Mouse (Mus musculus) mouse trophoblast stem cell (cell line): ENCODE results near the gene Cotl1.

Source experiments
- in situ Hi-C, 2 experiments: fragments of 300-500 bp; cut with MseI, MboI; formaldehyde crosslinking; loops; 2 replicates in 1 of 2; 3 replicates in 1 of 2; pipeline ENCODE4 v1.15.1; 2025

Gene Cotl1

DNA sequence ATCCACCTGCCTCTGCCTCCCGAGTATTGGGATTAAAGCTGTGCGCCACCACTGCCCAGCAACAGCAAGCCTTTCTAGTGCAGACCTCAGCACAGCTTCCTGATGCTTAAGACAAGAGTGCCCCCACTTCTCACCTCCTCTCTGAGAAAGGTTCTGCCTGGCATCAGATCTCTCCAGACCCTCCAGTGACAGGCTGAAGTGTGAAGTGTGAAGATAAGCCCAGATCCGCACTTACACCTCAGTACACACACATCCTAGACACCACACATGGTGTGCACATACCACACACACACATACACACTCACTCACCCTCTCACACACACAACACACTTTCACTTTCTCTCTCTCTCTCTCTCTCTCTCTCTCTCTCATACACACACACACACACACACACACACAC is 53.5 kb downstream of the Cotl1 start:
- in situ Hi-C loops, result no loop called here

DNA sequence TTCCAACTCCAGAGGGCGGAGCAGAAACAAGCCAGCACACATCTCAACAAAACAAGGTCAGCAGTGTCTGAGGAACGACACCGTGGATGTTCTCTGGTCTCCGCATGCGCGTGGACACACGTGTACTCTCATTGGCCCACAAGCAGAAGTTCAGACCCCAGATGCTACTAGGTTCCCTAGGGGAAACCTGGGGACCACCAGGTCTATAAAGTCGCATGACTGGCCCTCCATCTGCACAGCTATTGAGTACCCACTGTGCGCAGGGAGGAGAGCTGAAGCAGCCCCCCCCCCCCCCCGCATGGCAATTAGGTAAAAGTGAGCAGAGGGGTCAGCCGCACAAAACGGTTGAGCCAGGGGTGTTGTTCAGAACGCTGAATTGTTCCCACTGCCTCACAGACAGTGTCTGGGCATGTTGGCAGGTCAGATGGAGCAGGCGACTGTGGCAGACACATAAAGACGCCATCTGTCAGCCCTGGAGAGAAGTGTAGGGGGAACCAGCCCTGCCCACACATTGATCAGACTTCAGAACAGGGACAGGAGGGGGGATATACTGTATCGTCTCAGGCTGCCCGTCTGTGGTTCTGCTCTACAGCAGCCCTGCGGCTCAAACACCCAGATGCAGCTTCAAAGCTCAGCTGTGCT is 54.5 kb downstream of the Cotl1 start:
- in situ Hi-C loops, result no loop called here

DNA sequence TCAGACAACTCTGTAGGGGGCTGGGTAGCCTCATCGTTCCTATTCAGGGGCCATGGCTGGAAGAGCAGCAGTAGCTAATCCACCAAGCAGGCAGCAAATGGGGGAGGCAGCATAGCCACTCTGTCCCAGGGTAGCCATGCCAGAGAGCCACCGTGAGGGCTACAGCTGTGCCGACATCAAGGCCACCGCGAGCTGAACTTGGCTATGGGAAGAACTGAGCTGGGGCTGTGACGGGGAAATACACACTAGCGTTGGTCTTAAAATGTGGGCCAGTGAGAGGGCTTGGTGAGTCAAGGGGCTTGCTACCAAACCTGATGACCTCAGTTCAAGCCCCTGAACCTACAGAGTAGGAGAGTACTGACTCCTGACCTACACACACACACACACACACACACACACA is 55.7 kb downstream of the Cotl1 start:
- in situ Hi-C loops, result loop anchor here (5.0 kb wide), 1 partner anchor 58 kb away; the partner anchor contains the start of gene Cotl1 (in 2 of the 2)

DNA sequence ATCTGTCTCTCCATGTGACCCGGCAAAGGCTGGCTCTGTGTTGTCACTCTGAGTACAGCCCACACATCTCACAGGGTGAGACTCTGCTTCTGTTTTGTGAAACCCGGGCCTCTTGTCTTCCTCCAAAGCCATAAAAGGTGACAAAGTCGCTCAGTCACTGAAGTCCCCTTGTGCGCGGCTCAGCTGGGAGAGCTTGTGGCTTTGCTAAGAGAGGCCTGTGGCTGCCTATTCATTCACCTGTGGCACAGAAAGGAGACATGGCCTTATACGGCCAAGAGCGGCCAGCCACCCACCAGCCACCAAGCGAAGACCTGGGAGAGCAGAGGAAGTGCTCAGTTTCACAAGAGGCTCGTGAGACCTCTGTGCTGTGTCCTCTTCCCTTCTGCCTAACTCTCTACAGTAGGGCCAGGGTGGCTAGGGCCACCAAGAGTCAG is 56.2 kb downstream of the Cotl1 start:
- in situ Hi-C loops, result loop anchor here (5.0 kb wide), 1 partner anchor 58 kb away; the partner anchor contains the start of gene Cotl1 (in 2 of the 2)

DNA sequence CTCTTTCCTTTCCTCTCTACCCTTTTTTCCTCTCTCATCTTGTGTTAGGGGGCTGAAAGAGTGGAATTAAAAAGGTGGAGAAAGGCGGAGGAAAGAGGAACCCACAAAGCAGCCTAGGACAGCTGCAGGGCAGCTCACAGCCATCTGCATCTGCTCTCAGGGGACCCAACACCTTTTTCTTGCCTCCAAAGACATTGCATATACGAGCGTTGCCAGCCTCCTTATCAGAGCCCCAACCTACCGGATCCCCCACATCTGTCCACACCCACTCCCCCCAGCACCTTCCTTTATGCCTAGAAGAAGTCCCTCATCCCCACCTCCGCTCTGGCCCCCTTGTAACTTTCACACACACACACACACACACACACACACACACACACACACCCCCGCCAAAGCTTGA is 56.8 kb downstream of the Cotl1 start:
- in situ Hi-C loops, result loop anchor here (5.0 kb wide), 1 partner anchor 59 kb away; the partner anchor contains the start of gene Cotl1 (in 2 of the 2)

DNA sequence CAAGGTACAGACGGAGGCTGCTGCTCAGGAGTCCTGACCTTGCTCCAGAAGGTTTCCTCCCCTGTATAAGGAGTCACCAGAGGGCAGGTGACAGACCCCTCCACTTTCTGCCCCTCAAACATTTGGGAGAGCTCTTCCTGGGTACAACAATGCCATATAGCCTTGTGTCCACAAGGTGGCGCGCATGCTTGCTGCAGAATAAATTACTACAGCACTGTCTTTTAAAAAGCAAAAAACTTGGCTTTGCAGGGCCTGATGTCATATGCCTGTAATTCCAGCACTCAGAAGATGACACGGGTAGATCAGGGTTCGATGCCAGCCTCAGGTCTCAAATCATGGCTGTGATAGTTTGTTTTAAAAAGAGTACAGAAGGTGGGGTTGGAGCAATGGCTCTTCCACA is 57.6 kb downstream of the Cotl1 start:
- in situ Hi-C loops, result loop anchor here (5.0 kb wide), 1 partner anchor 60 kb away; the partner anchor contains the start of gene Cotl1 (in 2 of the 2)

DNA sequence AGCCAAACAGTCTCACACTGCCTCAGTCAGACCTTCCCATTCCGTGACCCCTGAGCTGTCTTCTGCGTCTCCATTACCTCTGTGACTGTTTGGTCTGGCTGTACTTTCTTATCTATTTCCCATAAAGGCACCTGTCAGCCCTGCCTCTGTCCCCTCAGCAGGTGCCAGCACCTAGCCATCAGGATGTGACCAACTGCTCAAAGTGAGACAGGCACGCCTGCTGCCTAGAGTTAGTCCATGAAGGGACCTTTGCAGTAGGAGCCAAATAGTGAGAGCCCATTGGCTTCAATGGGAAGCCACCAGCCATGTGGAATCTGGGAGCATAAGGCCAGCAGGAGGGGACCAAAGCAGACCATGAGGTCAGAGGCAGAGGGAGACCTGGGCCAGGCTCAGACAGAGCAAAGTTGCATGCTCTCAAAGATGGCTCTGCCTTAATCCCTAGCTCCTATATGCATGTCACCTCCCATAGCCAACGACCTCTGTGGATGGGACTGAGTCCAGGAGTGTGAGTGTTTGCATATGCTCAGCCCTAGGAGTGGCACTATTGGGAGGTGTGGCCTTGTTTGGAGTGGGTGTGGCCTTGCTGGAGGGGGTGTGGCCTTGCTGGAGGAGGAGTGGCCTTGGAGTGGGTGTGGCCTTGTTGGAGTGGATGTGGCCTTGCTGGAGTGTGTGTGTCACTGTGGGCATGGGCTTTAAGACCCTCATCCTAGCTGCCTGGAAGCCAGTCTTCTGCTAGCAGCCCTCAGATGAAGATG is 59.1 kb downstream of the Cotl1 start:
- in situ Hi-C loops, result loop anchor here (5.0 kb wide), 1 partner anchor 61 kb away; the partner anchor contains the start of gene Cotl1 (in 2 of the 2)

DNA sequence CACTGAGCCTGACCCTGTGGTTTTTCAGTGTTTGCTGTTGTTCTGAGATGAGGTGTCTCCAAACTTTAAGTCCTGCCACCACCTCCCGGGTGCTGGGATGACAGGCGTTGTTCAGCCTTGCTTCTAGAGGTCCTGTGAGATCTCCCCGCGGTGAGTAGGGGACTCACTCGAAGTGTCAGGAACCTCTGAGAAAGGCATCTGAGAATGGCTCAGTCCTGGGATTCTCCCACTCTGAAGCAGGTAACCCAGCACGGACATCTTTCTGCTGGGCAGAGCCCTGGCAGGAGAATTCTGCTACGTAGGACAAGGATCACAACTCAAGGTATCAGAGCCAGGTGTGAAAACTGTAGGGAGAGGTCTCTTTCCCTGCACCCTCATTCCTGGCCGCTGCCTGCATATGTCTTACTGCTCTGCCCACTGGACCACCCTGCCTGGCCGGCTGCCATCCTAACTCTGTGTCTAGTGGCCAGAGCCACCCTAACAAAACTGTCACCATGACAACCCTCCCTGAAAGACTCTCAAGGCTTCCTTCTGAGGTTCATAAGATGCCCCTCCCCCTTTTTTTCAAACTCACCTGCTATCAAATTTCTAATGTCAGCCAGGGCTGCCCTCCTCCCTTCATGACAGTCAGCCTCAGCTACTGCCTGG is 59.8 kb downstream of the Cotl1 start:
- in situ Hi-C loops, result loop anchor here (5.0 kb wide), 1 partner anchor 62 kb away; the partner anchor contains the start of gene Cotl1 (in 2 of the 2)

DNA sequence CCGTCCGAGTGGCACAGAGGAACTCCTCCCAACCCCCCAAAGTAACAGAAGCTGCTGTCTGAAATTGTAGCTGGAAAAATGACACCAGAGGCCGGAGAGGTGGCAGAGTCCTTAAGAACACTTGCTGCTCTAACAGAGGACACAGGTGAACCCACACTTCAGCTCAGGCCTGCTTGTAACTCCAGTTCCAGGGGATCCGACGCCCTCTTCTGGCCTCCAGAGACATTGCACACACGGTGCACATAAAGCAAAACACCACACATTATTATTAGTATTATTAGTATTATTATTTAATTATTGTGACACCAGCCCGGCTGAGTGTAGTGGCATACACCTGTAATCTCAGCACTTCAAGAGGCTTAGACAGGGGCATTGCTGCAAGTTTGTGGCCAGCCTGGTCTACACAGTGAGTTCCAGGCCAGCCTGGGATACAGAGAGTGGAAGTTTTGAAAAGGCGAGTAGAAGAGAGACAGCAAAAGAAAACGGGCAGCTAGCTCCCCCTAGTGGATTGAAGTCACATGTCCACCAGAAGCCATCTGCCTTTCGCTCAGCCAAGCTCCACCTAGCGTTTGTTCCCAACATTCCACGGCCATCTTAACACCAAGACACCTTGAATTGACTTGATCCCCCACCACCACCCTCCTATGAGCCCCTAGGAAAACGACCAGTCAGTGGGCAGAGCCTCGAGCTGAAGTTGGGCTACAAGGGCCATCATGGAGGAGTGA is 61.2 kb downstream of the Cotl1 start:
- in situ Hi-C loops, result loop anchor here (5.0 kb wide), 1 partner anchor 92 kb away; no protein-coding TSS in a partner anchor

DNA sequence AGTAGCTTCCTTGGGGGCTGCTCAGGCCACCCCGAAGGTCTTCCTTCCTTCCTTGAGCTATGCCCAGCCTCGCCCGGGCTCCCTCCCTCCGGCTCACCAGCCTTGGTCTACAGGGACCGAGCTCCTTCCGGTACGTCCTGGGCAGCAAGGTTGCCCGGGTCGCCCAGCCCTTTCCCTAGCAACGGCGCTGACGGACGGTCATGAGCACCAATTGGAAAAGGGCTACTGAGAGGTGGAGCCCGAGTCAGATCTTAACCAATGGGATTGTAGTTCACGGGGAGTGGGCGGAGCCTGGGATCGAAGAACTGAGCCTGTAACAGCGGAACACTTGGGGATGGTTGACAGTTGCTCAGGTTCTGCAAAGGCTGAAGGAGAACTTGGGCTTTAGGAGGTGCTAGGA is 62.1 kb downstream of the Cotl1 start, which contains the start of gene Tldc1:
TSS of gene Tldc1 (minus strand) at position 154 of the 400 bp plus-strand sequence.
- in situ Hi-C loops, result loop anchor here (5.0 kb wide), 1 partner anchor 91 kb away; no protein-coding TSS in a partner anchor

DNA sequence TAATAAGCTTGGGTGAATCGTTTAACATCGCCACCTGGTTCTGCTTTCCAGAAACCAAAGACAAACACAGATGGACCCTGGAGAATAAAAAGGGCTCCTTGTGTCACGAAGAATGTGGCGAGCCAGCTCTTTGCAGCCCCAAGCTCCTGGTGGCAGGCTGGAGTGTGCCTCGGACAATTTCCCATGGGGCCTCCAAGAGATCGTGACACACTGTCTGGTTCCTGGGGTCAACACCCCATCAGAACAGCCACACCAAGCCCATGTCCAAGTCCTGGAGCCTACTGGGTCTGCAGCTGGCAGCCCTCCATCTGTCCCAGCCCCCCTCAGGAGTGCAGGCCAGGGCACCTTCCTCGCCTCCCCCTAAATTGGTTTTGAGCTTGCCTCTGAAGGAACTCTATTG is 62.6 kb downstream of the Cotl1 start:
- in situ Hi-C loops, result loop anchor here (5.0 kb wide), 1 partner anchor 90 kb away; no protein-coding TSS in a partner anchor

DNA sequence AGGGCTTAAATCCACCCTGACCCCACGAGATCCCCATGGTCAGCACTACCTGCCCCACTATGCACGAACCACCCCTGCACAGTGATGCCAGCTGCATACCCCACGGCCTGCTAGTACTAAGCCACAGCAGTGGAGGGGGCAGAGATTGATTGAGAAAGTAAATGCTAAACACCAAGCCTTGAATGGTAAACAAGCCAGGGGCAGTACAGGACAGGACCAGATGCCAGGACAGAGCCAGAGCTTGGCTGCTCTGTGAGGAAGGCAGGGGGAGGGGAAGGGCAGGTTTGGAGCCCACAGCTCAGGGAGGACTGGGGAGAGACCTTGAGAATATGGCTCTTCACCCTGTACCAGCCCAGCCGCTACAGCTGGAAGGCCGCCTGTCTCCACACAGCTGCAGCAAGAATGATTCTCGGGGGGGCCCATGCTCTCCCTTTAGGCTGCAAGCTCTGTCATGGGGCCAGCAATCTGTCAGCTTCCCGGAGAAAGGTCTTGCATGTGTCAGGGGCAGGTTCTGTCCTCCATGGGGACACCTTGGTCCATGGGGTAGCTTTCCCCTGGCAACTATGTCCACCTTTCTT is 63.6 kb downstream of the Cotl1 start:
- in situ Hi-C loops, result loop anchor here (5.0 kb wide), 1 partner anchor 89 kb away; no protein-coding TSS in a partner anchor

DNA sequence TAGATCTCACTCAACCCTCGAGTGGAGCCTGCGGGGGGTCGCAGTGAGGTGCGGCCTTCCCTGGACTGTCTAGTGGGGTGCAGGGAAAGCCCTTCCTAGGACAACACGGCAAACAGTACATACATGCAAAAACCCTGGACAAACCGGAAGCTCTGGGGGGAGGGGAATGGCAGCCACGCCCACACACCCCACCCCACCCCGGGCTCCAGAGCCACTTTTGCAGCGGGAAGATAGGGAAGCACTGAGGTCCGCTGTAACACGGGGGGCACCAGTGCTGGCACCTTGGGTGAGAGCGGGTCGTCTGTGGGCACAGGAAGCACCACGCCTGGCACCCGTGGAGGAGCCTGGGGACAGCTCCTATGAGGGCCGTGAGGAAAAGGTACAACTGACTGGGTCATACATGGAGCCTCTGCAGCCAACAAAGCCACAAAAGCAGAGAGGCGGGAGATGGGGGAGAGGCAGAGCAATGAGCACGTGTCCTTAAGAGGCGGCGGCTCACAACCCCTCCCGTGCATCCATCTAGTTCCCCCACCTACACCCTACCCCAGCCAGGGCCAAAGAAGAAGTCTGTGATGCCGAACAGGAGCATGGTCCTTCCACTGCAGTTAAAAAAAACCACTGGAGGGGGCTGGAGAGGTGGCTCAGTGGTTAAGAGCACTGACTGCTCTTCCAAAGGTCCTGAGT is 74.4 kb downstream of the Cotl1 start:
- in situ Hi-C loops, result no loop called here

DNA sequence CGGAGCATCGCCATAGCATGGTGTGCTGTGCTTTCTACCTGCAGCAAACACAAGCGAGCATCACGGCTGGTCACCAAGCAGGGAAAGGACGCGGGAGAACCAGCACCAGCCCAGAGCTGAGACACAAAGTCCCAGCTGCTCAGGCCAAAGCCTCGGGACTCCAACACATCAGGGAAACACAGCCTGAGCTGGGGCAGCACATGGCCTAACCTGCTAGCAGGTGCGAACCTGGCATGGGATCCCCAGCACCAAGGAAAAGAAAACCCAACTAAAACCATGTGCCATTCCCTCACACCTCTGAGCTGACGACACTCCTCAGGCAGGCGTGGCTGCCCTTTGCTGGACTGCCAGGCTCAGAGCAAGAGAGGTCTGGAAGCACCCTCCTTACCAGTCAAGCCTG is 75.0 kb downstream of the Cotl1 start:
- in situ Hi-C loops, result no loop called here

DNA sequence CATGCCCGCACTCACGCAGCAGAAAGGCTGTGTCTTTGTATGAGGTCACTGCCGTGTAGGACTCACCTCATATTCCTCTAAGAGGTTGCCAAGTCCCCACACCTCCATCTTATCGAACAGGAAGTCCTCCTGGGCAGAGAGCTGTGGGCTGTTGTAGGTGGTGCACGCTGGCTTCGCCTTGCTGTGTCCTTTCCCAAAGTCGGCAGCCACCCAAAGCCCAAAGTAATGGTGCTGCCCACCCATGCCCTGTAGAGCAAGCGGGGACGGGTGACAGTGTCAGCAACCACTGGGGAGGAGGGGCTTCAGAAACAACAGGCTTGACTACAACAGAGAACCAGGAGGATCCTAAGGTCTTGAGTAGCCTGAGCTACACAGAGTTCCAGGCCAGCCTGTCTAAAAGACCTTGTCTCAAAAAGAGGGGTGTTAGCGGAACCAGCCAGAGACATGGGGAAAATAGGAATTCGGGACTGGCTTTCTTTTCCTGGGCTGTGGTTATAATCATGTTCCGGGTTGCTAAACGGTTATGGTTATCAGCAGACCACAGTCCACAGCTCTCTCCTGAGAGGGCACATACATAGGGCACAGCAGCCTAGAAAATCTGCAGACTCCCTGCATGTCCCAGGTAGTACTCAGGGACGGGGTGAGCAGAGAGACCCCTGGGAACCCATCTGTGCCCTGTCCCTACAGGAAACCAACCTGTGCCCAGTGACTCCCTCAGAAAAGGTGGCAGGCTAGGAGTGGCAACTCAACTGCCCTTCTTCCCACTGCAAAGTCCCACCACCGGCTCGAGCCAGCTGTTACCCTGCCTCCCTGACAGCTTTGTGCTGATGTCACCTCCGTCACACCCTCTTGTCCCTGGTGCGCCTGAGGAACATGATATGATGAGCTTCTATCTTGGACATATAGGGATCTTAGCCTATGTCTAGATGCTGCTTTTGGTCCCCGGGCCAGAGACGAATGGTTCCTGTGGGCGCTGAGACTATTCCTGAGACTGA is 77.8 kb downstream of the Cotl1 start:
- in situ Hi-C loops, result no loop called here

DNA sequence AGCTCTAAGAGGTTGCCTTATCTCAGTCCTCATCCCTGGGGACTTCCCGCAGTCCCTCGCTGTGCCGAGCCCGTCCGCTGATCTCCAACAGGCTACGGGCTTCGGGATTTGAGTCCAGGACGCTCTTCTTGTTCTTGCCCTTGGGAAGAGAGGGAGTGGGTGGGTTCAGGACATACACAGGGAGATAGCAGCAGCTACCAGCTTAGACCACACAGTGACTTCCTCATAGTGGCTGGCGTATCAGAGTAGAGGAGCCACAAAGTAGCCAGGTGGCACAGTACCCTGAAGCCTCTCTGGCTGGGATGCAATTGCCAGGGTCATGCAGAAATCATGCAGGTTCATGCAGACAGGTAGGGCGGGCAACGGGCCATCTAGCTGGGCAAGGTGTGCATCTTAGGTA is 78.7 kb downstream of the Cotl1 start:
- in situ Hi-C loops, result no loop called here
